Comparison of ENCODE assay signal across 8 mouse cellular contexts in genomic region chr3:159840002-159840816, GRCm38 (mm10). TPM values are rescaled to one million over a fixed set of nuclear protein-coding genes. Genes with fewer than 3 reads are reported as not detected.
DNase-seq lines count a peak whose midpoint lies in the region; ATAC-seq lines count a peak whose summit lies in the region.

No protein-coding gene starts in this region.

- no peaks in the 10 kb centered on the region for H3K9me3 ChIP-seq in hindbrain, embryonic 14.5 days (ENCODE audit: control insufficient read depth, low read length)

- H3K4me3 ChIP-seq in hindbrain, embryonic 14.5 days (replicated peaks; ENCODE audit: low read length), result peak overlapping the region; percentile 58

- DNase-seq in MN1 (ENCODE audit: low spot score), result peak; percentile 52
- DNase-seq in cerebellum, postnatal 14 days, result peak; percentile 9 to 18
- DNase-seq in gastrocnemius, adult 18-20 months (ENCODE audit: low spot score), result peak; percentile 68
- DNase-seq in hindbrain, embryonic 14.5 days (ENCODE audit: low spot score), result peak; percentile 53
- peak; percentile 22 to 34 for DNase-seq in layer of hippocampus, postnatal 14 days (ENCODE audit: low spot score in 2 of 2)
- peak; percentile 85 for DNase-seq in lung, postnatal 10 days
- DNase-seq in ovary, postnatal 10 days (ENCODE audit: low spot score), result peak; percentile 48
- DNase-seq in urinary bladder, adult 2 months (ENCODE audit: low spot score), result peak; percentile 46

- no peaks in the 10 kb centered on the region for H3K27me3 ChIP-seq in hindbrain, embryonic 14.5 days (ENCODE audit: control insufficient read depth, insufficient read depth, low read length)

- H3K9ac ChIP-seq in hindbrain, embryonic 14.5 days, result peak overlapping the region; percentile 60

- H3K4me2 ChIP-seq in hindbrain, embryonic 14.5 days (replicated peaks), result peak overlapping the region; percentile 87

- H3K4me1 ChIP-seq in hindbrain, embryonic 14.5 days (replicated peaks; ENCODE audit: control insufficient read depth, insufficient read depth, low read length), result peaks cover 10% of the 10 kb centered on the region; the same call in 1 of the 2 replicates

- peak overlapping the region; percentile 67 for H3K27ac ChIP-seq in hindbrain, embryonic 14.5 days

- no peaks in the 10 kb centered on the region for H3K36me3 ChIP-seq in hindbrain, embryonic 14.5 days (replicated peaks; ENCODE audit: control insufficient read depth, insufficient read depth)

- WGBS in hindbrain, embryonic 14.5 days, result under 1% methylated on average over 27 of the region's 27 CpGs

- peak; percentile 75 for ATAC-seq in hindbrain, embryonic 14.5 days (ENCODE audit: low FRiP score)

RNA-seq across cellular contexts. Expression of gene Wls, which starts 0.7 kb away (rescaled TPM):
- 10 to 100 TPM; 21.8 to 27.0 TPM for total RNA-seq in gastrocnemius, adult 18-20 months (2021)
- 87.9 and 98.1 TPM in 2 replicates for polyA plus RNA-seq in hindbrain, embryonic 14.5 days (2014; fragmentation: Nextera tagmentation; extraction: Ambion mirVana)
- total RNA-seq in layer of hippocampus, postnatal 14 days (2021), result 10 to 100 TPM; 21.4 to 28.3 TPM
- 129 and 132 TPM in 2 replicates for polyA plus RNA-seq in urinary bladder, adult 2 months (2012; rRNA removed)

Comparison
In these comparisons a context has a peak if more than half of its experiments do, and no peak if none do; other contexts are left out.
1. Peak in every context shown above with its lines: DNase-seq, ATAC-seq, H3K4me3 ChIP-seq and H3K27ac ChIP-seq.
2. DNase-seq: peak in every context shown above with its lines; median percentile 85 in lung, postnatal 10 days; 68 in gastrocnemius, adult 18-20 months; 53 in hindbrain, embryonic 14.5 days; 52 in MN1; 48 in ovary, postnatal 10 days; 46 in urinary bladder, adult 2 months; 28 in layer of hippocampus, postnatal 14 days; 14 in cerebellum, postnatal 14 days.